Mouse (Mus musculus): Measurements from ENCODE around the gene Prss42. TPM values are rescaled to one million over a fixed set of nuclear protein-coding genes. Genes with fewer than 3 reads are reported as not detected.
"Not testable (repeated sequence)": the region's sequence is repeated elsewhere in the genome, so short reads cannot be mapped to it uniquely, and the experiment has no call there.

The Prss42 gene
- polyA plus RNA-seq, 1 experiment from 2014 or later: not detected

- H3K27ac ChIP-seq (replicated peaks): no peak overlapping the region
Measured at GRCm38 (mm10) chr9:110800834-110801479, 3.0 kb downstream of the Prss42 start.

GRCm38 (mm10) chr9:110803294-110803693, 5.3 kb downstream of the Prss42 start:
- ATAC-seq (replicated peaks): no peak

More at GRCm38 (mm10) chr9:110800834-110801479, 3.0 kb downstream of the Prss42 start:
- no peak for ATAC-seq (replicated peaks)
- WGBS: 90% methylated on average over 8 of the region's 8 CpGs
- Histone ChIP-seq H3K9me3 (no peaks in the 10 kb centered on the region), H3K36me3 (no peaks in the 10 kb centered on the region), H3K4me2 (replicated peaks) (no peak overlapping the region), H3K4me1 (no peaks in the 10 kb centered on the region), H3K4me3 (no peak overlapping the region), H3K9ac (replicated peaks) (no peak overlapping the region), H3K27me3 (no peaks in the 10 kb centered on the region)

GRCm38 (mm10) chr9:110810051-110810450, 12.1 kb downstream of the Prss42 start:
- 81% methylated on average over 4 of the region's 4 CpGs for WGBS

More at GRCm38 (mm10) chr9:110803294-110803693, 5.3 kb downstream of the Prss42 start:
- Histone ChIP-seq H3K27me3 (no peaks in the 10 kb centered on the region), H3K9me3 (no peaks in the 10 kb centered on the region), H3K36me3 (no peaks in the 10 kb centered on the region), H3K4me2 (replicated peaks) (no peak overlapping the region), H3K4me3 (no peak overlapping the region), H3K9ac (replicated peaks) (no peak overlapping the region), H3K27ac (replicated peaks) (no peak overlapping the region), H3K4me1 (no peaks in the 10 kb centered on the region)
- WGBS: 73% methylated on average over 4 of the region's 4 CpGs

GRCm38 (mm10) chr9:110813789-110814188, 15.8 kb downstream of the Prss42 start, which contains the start of gene Prss44:
TSS of gene Prss44 (plus strand) at chr9:110813994.
- Histone ChIP-seq H3K9me3 (no peaks in the 10 kb centered on the region), H3K4me1 (no peaks in the 10 kb centered on the region), H3K27ac (replicated peaks) (no peak within 1 kb of the TSS), H3K9ac (replicated peaks) (no peak within 1 kb of the TSS), H3K36me3 (no peaks in the 10 kb centered on the region), H3K4me2 (replicated peaks) (no peak within 1 kb of the TSS), H3K27me3 (no peaks in the 10 kb centered on the region), H3K4me3 (no peak within 1 kb of the TSS)
- WGBS: 71% methylated on average over 18 of the region's 18 CpGs
- ATAC-seq (replicated peaks): no peak

More at GRCm38 (mm10) chr9:110810051-110810450, 12.1 kb downstream of the Prss42 start:
- H3K9me3 ChIP-seq: no peaks in the 10 kb centered on the region
- H3K4me1 ChIP-seq: no peaks in the 10 kb centered on the region
- H3K4me3 ChIP-seq: no peak overlapping the region
- H3K4me2 ChIP-seq (replicated peaks): no peak overlapping the region
- H3K36me3 ChIP-seq: no peaks in the 10 kb centered on the region
- H3K27me3 ChIP-seq: no peaks in the 10 kb centered on the region
- H3K27ac ChIP-seq (replicated peaks): no peak overlapping the region
- no peak for ATAC-seq (replicated peaks)
- H3K9ac ChIP-seq (replicated peaks): no peak overlapping the region

- H3K9me3 ChIP-seq; H3K27ac ChIP-seq (replicated peaks); H3K36me3 ChIP-seq; H3K27me3 ChIP-seq; H3K4me1 ChIP-seq; ATAC-seq (replicated peaks); H3K9ac ChIP-seq (replicated peaks); H3K4me3 ChIP-seq; H3K4me2 ChIP-seq (replicated peaks): not testable (repeated sequence)
Measured at GRCm38 (mm10) chr9:110820546-110820945, 22.6 kb downstream of the Prss42 start.

GRCm38 (mm10) chr9:110821436-110821835, 23.5 kb downstream of the Prss42 start:
- no peaks in the 10 kb centered on the region for H3K36me3 ChIP-seq
- H3K4me3 ChIP-seq: no peak overlapping the region
- 86% methylated on average over 7 of the region's 7 CpGs for WGBS
- no peak overlapping the region for H3K27ac ChIP-seq (replicated peaks)
- ATAC-seq (replicated peaks): no peak
- H3K4me2 ChIP-seq (replicated peaks): no peak overlapping the region
- 0 out of 2 replicates have a peak, but pooled peaks cover 4% of the 10 kb centered on the region for H3K4me1 ChIP-seq
- H3K27me3 ChIP-seq: no peaks in the 10 kb centered on the region
- H3K9me3 ChIP-seq: no peaks in the 10 kb centered on the region
- H3K9ac ChIP-seq (replicated peaks): no peak overlapping the region

- Histone ChIP-seq H3K36me3 (no peaks in the 10 kb centered on the region), H3K27me3 (no peaks in the 10 kb centered on the region), H3K9me3 (no peaks in the 10 kb centered on the region), H3K4me2 (replicated peaks) (no peak overlapping the region), H3K9ac (replicated peaks) (no peak overlapping the region), H3K4me3 (no peak overlapping the region), H3K4me1 (0 out of 2 replicates have a peak, but pooled peaks cover 4% of the 10 kb centered on the region), H3K27ac (replicated peaks) (no peak overlapping the region)
- WGBS: 75% methylated on average over 4 of the region's 4 CpGs
- ATAC-seq (replicated peaks): no peak
Measured at GRCm38 (mm10) chr9:110825426-110825825, 27.5 kb downstream of the Prss42 start.

- 82% methylated on average over 7 of the region's 7 CpGs for WGBS
- no peak overlapping the region for H3K4me2 ChIP-seq (replicated peaks)
- 0 out of 2 replicates have a peak, but pooled peaks cover 4% of the 10 kb centered on the region for H3K4me1 ChIP-seq
- no peaks in the 10 kb centered on the region for H3K36me3 ChIP-seq
- no peak overlapping the region for H3K9ac ChIP-seq (replicated peaks)
- H3K9me3 ChIP-seq: no peaks in the 10 kb centered on the region
- H3K27ac ChIP-seq (replicated peaks): no peak overlapping the region
- no peaks in the 10 kb centered on the region for H3K27me3 ChIP-seq
- no peak for ATAC-seq (replicated peaks)
- no peak overlapping the region for H3K4me3 ChIP-seq
Measured at GRCm38 (mm10) chr9:110825832-110826231, 27.9 kb downstream of the Prss42 start.

- Histone ChIP-seq H3K4me3 (no peak within 1 kb of the TSS), H3K27ac (replicated peaks) (no peak within 1 kb of the TSS), H3K4me2 (replicated peaks) (no peak within 1 kb of the TSS), H3K36me3 (no peaks in the 10 kb centered on the region), H3K27me3 (no peaks in the 10 kb centered on the region), H3K4me1 (0 out of 2 replicates have a peak, but pooled peaks cover 4% of the 10 kb centered on the region), H3K9ac (replicated peaks) (no peak within 1 kb of the TSS), H3K9me3 (no peaks in the 10 kb centered on the region)
- 98% methylated on average over 3 of the region's 3 CpGs for WGBS
- no peak for ATAC-seq (replicated peaks)
Measured at GRCm38 (mm10) chr9:110826390-110826789, 28.4 kb downstream of the Prss42 start, which contains the start of gene Prss43. TSS of gene Prss43 (plus strand) at chr9:110826690.

- no peaks in the 10 kb centered on the region for H3K9me3 ChIP-seq
- no peak overlapping the region for H3K9ac ChIP-seq (replicated peaks)
- no peak overlapping the region for H3K4me2 ChIP-seq (replicated peaks)
- no peak overlapping the region for H3K27ac ChIP-seq (replicated peaks)
- no peaks in the 10 kb centered on the region for H3K36me3 ChIP-seq
- 79% methylated on average over 5 of the region's 5 CpGs for WGBS
- no peaks in the 10 kb centered on the region for H3K27me3 ChIP-seq
- H3K4me3 ChIP-seq: no peak overlapping the region
- H3K4me1 ChIP-seq: no peaks in the 10 kb centered on the region
- ATAC-seq (replicated peaks): no peak
Measured at GRCm38 (mm10) chr9:110833021-110833420, 35.1 kb downstream of the Prss42 start.

- no peaks in the 10 kb centered on the region for H3K27me3 ChIP-seq
- no peaks in the 10 kb centered on the region for H3K36me3 ChIP-seq
- no peaks in the 10 kb centered on the region for H3K4me1 ChIP-seq
- WGBS: 76% methylated on average over 19 of the region's 19 CpGs
- H3K9ac ChIP-seq (replicated peaks): no peak within 1 kb of the TSS
- H3K27ac ChIP-seq (replicated peaks): no peak within 1 kb of the TSS
- no peaks in the 10 kb centered on the region for H3K9me3 ChIP-seq
- no peak for ATAC-seq (replicated peaks)
- no peak within 1 kb of the TSS for H3K4me3 ChIP-seq
- no peak within 1 kb of the TSS for H3K4me2 ChIP-seq (replicated peaks)
Measured at GRCm38 (mm10) chr9:110834411-110834810, 36.4 kb downstream of the Prss42 start, which contains the start of gene Prss45. TSS of gene Prss45 (plus strand) at chr9:110834588.

GRCm38 (mm10) chr9:110834961-110835360, 37.0 kb downstream of the Prss42 start:
- Histone ChIP-seq H3K4me3 (no peak overlapping the region), H3K27ac (replicated peaks) (no peak overlapping the region), H3K9ac (replicated peaks) (no peak overlapping the region), H3K36me3 (no peaks in the 10 kb centered on the region), H3K4me1 (no peaks in the 10 kb centered on the region), H3K4me2 (replicated peaks) (no peak overlapping the region), H3K27me3 (no peaks in the 10 kb centered on the region), H3K9me3 (no peaks in the 10 kb centered on the region)
- ATAC-seq (replicated peaks): no peak
- WGBS: 37% methylated on average over 10 of the region's 10 CpGs

- Histone ChIP-seq H3K9me3 (no peaks in the 10 kb centered on the region), H3K4me3 (no peak overlapping the region), H3K27ac (replicated peaks) (no peak overlapping the region), H3K4me1 (no peaks in the 10 kb centered on the region), H3K36me3 (no peaks in the 10 kb centered on the region), H3K4me2 (replicated peaks) (no peak overlapping the region), H3K9ac (replicated peaks) (no peak overlapping the region), H3K27me3 (no peaks in the 10 kb centered on the region)
- ATAC-seq (replicated peaks): no peak
- 63% methylated on average over 2 of the region's 2 CpGs for WGBS
Measured at GRCm38 (mm10) chr9:110836112-110836511, 38.1 kb downstream of the Prss42 start.

Measured in forebrain, embryonic 15.5 days (tissue).